Mouse (Mus musculus) lung, adult 2 months (tissue): Measurements from ENCODE around the gene B4galnt3. TPM values are rescaled to one million over a fixed set of nuclear protein-coding genes. Genes with fewer than 3 reads are reported as not detected.

Experiments used
- DNase-seq: peaks from one replicate; pipeline ENCODE4 v3.0.0; 2022
- H3K4me1 ChIP-seq: fragments of 200-500 bp; 2 replicates; pipeline ENCODE4 v1.6.1; 2011; ENCODE audit warnings: low read length; ENCODE audit not compliant: control insufficient read depth, insufficient read depth
- H3K4me3 ChIP-seq: fragments of 200-500 bp; replicated peaks from 2 replicates; pipeline ENCODE3; 2011; ENCODE audit warnings: low read depth, mild to moderate bottlenecking, control low read depth, low read length; ENCODE audit errors: extremely low read depth
- CTCF ChIP-seq: fragments of 200-500 bp; IDR thresholded peaks from 2 replicates; pipeline ENCODE4 v1.5.1; 2011; ENCODE audit warnings: mild to moderate bottlenecking, low read length, control low read depth; ENCODE audit not compliant: insufficient read depth
- POLR2A ChIP-seq: fragments of 200-500 bp; IDR thresholded peaks from 2 replicates; pipeline ENCODE4 v1.6.1; 2011; ENCODE audit warnings: low read depth, mild to moderate bottlenecking, control low read depth, low read length, borderline replicate concordance; ENCODE audit errors: extremely low read depth
- WGBS: fragments of 180-500 bp; shearing (Covaris S2); methylation state at CpG from one replicate; pipeline ENCODE4 v1.1.7; 2018; 5-methylcytosine and 5-hydroxymethylcytosine counted together
- polyA plus RNA-seq: library from polyadenylated mRNA; depleted of rRNA; stranded (reverse); fragments of >200 nt; gene quantifications from 2 replicates; pipeline ENCODE4 v1.2.3, GENCODE M21; 2012

The B4galnt3 gene
- polyA plus RNA-seq, 1 experiment: 0.39 TPM

- Histone ChIP-seq H3K4me3 (no peak overlapping the region), H3K4me1 (no peaks in the 10 kb centered on the region)
- WGBS: 79% methylated on average over 5 of the region's 5 CpGs
- TF ChIP-seq CTCF (no peak), POLR2A (no peak)
- DNase-seq: no peak
Measured at GRCm38 (mm10) chr6:120182160-120182559, 112.2 kb downstream of the B4galnt3 start.

GRCm38 (mm10) chr6:120180492-120180891 is 113.9 kb downstream of the B4galnt3 start:
- Histone ChIP-seq H3K4me1 (no peaks in the 10 kb centered on the region), H3K4me3 (no peak overlapping the region)
- WGBS: 80% methylated on average over 4 of the region's 4 CpGs
- DNase-seq: no peak
- TF ChIP-seq CTCF (no peak), POLR2A (no peak)

- H3K4me1 ChIP-seq: no peaks in the 10 kb centered on the region
- TF ChIP-seq POLR2A (no peak), CTCF (no peak)
- WGBS: 64% methylated on average over 8 of the region's 8 CpGs
- DNase-seq: no peak
- no peak overlapping the region for H3K4me3 ChIP-seq
Measured at GRCm38 (mm10) chr6:120179756-120180206, 114.6 kb downstream of the B4galnt3 start.

GRCm38 (mm10) chr6:120179044-120179755 is 115.2 kb downstream of the B4galnt3 start:
- TF ChIP-seq CTCF (no peak), POLR2A (no peak)
- WGBS: 77% methylated on average over 6 of the region's 6 CpGs
- Histone ChIP-seq H3K4me3 (no peak overlapping the region), H3K4me1 (peaks cover 4% of the 10 kb centered on the region; the same call in 1 of the 2 replicates)
- DNase-seq: no peak

GRCm38 (mm10) chr6:120175650-120176049 is 118.7 kb downstream of the B4galnt3 start:
- no peak for TF ChIP-seq POLR2A
- TF ChIP-seq CTCF: no peak
- peaks cover 7% of the 10 kb centered on the region for H3K4me1 ChIP-seq
- WGBS: 98% methylated on average over 4 of the region's 4 CpGs
- H3K4me3 ChIP-seq: no peak overlapping the region
- DNase-seq: no peak

- no peak for TF ChIP-seq POLR2A
- no peak for TF ChIP-seq CTCF
- no peak overlapping the region for H3K4me3 ChIP-seq
- no peak for DNase-seq
- WGBS: 42% methylated on average over 7 of the region's 7 CpGs
- H3K4me1 ChIP-seq: peaks cover 7% of the 10 kb centered on the region
Measured at GRCm38 (mm10) chr6:120174602-120175115, 119.7 kb downstream of the B4galnt3 start.

GRCm38 (mm10) chr6:120174028-120174601 is 120.2 kb downstream of the B4galnt3 start:
- peaks cover 7% of the 10 kb centered on the region for H3K4me1 ChIP-seq
- TF ChIP-seq POLR2A (no peak), CTCF (no peak)
- H3K4me3 ChIP-seq: no peak overlapping the region
- WGBS: 68% methylated on average over 6 of the region's 6 CpGs
- no peak for DNase-seq

- no peak for DNase-seq
Measured at GRCm38 (mm10) chr6:120172294-120173017, 121.9 kb downstream of the B4galnt3 start.

GRCm38 (mm10) chr6:120167574-120167973 is 126.8 kb downstream of the B4galnt3 start:
- DNase-seq: no peak
- TF ChIP-seq POLR2A: no peak
- no peak for TF ChIP-seq CTCF
- WGBS: 45% methylated on average over 4 of the region's 4 CpGs

More at GRCm38 (mm10) chr6:120172294-120173017, 121.9 kb downstream of the B4galnt3 start:
- Histone ChIP-seq H3K4me1 (peaks cover 7% of the 10 kb centered on the region), H3K4me3 (no peak overlapping the region)
- TF ChIP-seq CTCF (no peak), POLR2A (no peak)
- 53% methylated on average over 8 of the region's 8 CpGs for WGBS

More at GRCm38 (mm10) chr6:120167574-120167973, 126.8 kb downstream of the B4galnt3 start:
- no peak overlapping the region for H3K4me3 ChIP-seq
- H3K4me1 ChIP-seq: no peaks in the 10 kb centered on the region
